Mouse (Mus musculus): ENCODE measurements around the gene Nhlrc3.

The Nhlrc3 gene

GRCm38 (mm10) chr3:53454005-53454404 is 9.1 kb downstream of the Nhlrc3 start:
- DNase-seq = no peak

- no peak for DNase-seq
These were observed 9.8 kb downstream of the Nhlrc3 start for GRCm38 (mm10) chr3:53453346-53453745.

GRCm38 (mm10) chr3:53452351-53452750 is 10.8 kb downstream of the Nhlrc3 start:
- DNase-seq = no peak

GRCm38 (mm10) chr3:53450666-53451065 is 12.5 kb downstream of the Nhlrc3 start:
- DNase-seq = peak; percentile 70 to 74

- peak in 1 of 2 experiments; percentile 64 for DNase-seq
These were observed 14.9 kb downstream of the Nhlrc3 start for GRCm38 (mm10) chr3:53448208-53448607.

- DNase-seq = no peak
These were observed 16.3 kb downstream of the Nhlrc3 start for GRCm38 (mm10) chr3:53446801-53447200.

GRCm38 (mm10) chr3:53445540-53445939 is 17.6 kb downstream of the Nhlrc3 start:
- no peak for DNase-seq

GRCm38 (mm10) chr3:53436550-53436949 is 26.6 kb downstream of the Nhlrc3 start:
- DNase-seq = no peak

GRCm38 (mm10) chr3:53434610-53435009 is 28.5 kb downstream of the Nhlrc3 start:
- DNase-seq = no peak

- no peak for DNase-seq
These were observed 39.6 kb downstream of the Nhlrc3 start for GRCm38 (mm10) chr3:53423576-53423975.

- no peak for DNase-seq
These were observed 40.4 kb downstream of the Nhlrc3 start for GRCm38 (mm10) chr3:53422691-53423090.

- DNase-seq = no peak
These were observed 41.5 kb downstream of the Nhlrc3 start for GRCm38 (mm10) chr3:53421656-53422055.

GRCm38 (mm10) chr3:53417701-53418100 is 45.4 kb downstream of the Nhlrc3 start:
- DNase-seq = peak; percentile 19 to 43

- DNase-seq = peak; percentile 76 to 86
These were observed 47.1 kb downstream of the Nhlrc3 start for GRCm38 (mm10) chr3:53416036-53416506.

GRCm38 (mm10) chr3:53413959-53414358 is 49.2 kb downstream of the Nhlrc3 start:
- DNase-seq = no peak

GRCm38 (mm10) chr3:53413465-53413864 is 49.7 kb downstream of the Nhlrc3 start:
- DNase-seq = no peak

GRCm38 (mm10) chr3:53412259-53412658 is 50.9 kb downstream of the Nhlrc3 start:
- no peak for DNase-seq

GRCm38 (mm10) chr3:53410031-53410430 is 53.1 kb downstream of the Nhlrc3 start:
- no peak for DNase-seq

- no peak for DNase-seq
These were observed 56.0 kb downstream of the Nhlrc3 start for GRCm38 (mm10) chr3:53407145-53407544.
